Mouse (Mus musculus) limb, embryonic 15.5 days (tissue): ENCODE results near the gene Jak3. TPM values are rescaled to one million over a fixed set of nuclear protein-coding genes. Genes with fewer than 3 reads are reported as not detected.

Source experiments
- ATAC-seq: fragments of 200-750 bp; cut with Nextera tagmentation; 2 replicates; pipeline ENCODE4 v1.8.0; 2017; ENCODE audit warnings: low read depth, moderate TSS enrichment; ENCODE audit not compliant: insufficient number of reproducible peaks, low FRiP score, low TSS enrichment
- H3K27ac ChIP-seq: fragments of 300-500 bp; sonication (generic); 2 replicates; pipeline ENCODE4 v1.5.1; 2015; ENCODE audit warnings: moderate library complexity, mild to moderate bottlenecking, inconsistent platforms
- H3K27me3 ChIP-seq: fragments of 300-500 bp; sonication (generic); 2 replicates; pipeline ENCODE4 v1.6.1; 2015; ENCODE audit warnings: inconsistent platforms
- H3K36me3 ChIP-seq: fragments of 300-500 bp; sonication (generic); 2 replicates; pipeline ENCODE4 v1.6.1; 2015; ENCODE audit warnings: inconsistent platforms
- H3K4me1 ChIP-seq: fragments of 300-500 bp; sonication (generic); 2 replicates; pipeline ENCODE4 v1.6.1; 2015; ENCODE audit warnings: inconsistent platforms
- H3K4me2 ChIP-seq: fragments of 300-500 bp; sonication (generic); 2 replicates; pipeline ENCODE4 v1.6.1; 2015; ENCODE audit warnings: mild to moderate bottlenecking, inconsistent platforms
- H3K4me3 ChIP-seq: fragments of 300-500 bp; sonication (generic); 2 replicates; pipeline ENCODE4 v1.5.1; 2015; ENCODE audit warnings: mild to moderate bottlenecking, inconsistent platforms
- H3K9ac ChIP-seq: fragments of 300-500 bp; sonication (generic); 2 replicates; pipeline ENCODE4 v1.6.1; 2015; ENCODE audit warnings: inconsistent platforms
- H3K9me3 ChIP-seq: fragments of 300-500 bp; sonication (generic); 2 replicates; pipeline ENCODE4 v1.6.1; 2016; ENCODE audit warnings: inconsistent platforms
- WGBS: fragments of 180-500 bp; shearing (Covaris S2); methylation state at CpG from one replicate; pipeline ENCODE4 v1.1.7; 2015; 5-methylcytosine and 5-hydroxymethylcytosine counted together
- polyA plus RNA-seq: library from polyadenylated mRNA; unstranded; fragments of >200 nt; fragmentation: Nextera tagmentation; extraction: Ambion mirVana; gene quantifications from 2 replicates; pipeline ENCODE4 v1.2.1, GENCODE M21; 2015

Gene Jak3
- polyA plus RNA-seq, 1 experiment from 2014 or later = 5.3 TPM

DNA sequence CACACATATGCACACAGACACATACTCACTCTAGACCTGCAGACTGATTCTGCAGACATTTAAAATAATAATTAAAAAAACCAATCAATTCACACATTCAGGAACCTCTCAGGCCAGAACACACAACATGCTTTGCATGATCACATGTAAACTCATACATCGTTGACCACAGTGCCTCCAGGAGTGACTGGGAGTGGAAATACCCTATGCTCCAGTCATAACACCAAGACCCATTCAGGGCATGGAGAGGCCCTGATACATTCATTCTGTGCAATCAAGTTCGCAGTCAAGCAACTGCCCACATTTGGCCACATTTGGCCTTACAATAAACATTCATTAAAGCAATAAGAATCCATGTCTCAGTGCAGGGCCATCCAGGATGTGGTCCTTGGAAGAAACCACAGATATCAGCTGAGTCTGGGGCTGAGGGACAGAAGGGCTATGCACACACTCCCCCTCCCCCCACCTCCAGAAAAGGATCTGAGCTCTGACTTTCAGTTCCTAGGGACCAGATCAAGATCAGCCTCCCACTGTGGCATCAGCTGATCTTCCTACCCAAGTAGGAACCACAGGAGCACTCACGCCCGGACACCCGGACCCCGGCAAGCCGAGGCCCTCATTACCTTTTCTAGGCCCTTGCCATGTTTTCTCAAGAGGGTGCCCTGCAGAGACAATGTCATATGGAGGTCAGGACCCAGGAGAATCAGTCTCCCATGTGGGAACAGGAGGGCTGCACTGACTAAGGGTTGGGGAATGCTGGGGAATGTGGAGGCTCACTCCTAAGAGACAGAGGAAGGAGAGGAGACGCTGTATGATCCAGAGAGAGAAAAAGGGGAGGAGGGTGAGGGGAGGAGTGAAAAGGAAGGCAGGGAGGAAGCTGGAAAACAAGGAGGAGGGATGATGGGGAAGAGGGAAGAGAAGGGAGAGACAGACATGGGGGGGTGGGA is 38.7 kb upstream of the Jak3 start:
- Histone ChIP-seq H3K27me3 (peaks cover 28% of the 10 kb centered on the region), H3K4me2 (no peak overlapping the region), H3K4me3 (no peak overlapping the region), H3K9me3 (no peaks in the 10 kb centered on the region; the same call in 1 of the 2 replicates), H3K36me3 (no peaks in the 10 kb centered on the region), H3K9ac (no peak overlapping the region), H3K4me1 (peaks cover 11% of the 10 kb centered on the region), H3K27ac (no peak overlapping the region)
- no peak for ATAC-seq
- WGBS = 70% methylated on average over 8 of the region's 8 CpGs

DNA sequence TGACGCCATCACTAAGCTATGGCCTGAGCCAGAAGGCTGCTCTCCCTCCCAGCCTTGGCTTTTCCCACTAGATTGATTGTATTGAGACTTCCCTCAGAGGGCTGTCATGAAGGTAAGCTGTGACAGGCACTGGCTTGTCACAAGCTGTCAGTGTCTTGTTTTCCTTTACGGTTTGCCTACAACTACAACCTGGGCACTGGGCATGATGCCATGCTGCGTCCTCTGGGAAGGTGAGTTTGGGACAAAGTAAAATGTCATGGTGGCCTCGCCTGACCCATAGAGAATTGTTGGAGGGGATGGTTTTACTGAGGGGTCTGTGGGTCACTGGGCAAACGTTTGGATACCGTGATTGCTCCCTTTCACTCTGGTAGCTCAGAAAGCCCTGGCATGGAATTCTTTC is 37.8 kb upstream of the Jak3 start:
- no peak overlapping the region for H3K27ac ChIP-seq
- ATAC-seq = no peak
- H3K9ac ChIP-seq = no peak overlapping the region
- H3K27me3 ChIP-seq = peaks cover 21% of the 10 kb centered on the region
- 64% methylated on average over 6 of the region's 6 CpGs for WGBS
- H3K4me2 ChIP-seq = no peak overlapping the region
- peaks cover 11% of the 10 kb centered on the region for H3K4me1 ChIP-seq
- H3K9me3 ChIP-seq = no peaks in the 10 kb centered on the region
- H3K4me3 ChIP-seq = no peak overlapping the region
- H3K36me3 ChIP-seq = no peaks in the 10 kb centered on the region

DNA sequence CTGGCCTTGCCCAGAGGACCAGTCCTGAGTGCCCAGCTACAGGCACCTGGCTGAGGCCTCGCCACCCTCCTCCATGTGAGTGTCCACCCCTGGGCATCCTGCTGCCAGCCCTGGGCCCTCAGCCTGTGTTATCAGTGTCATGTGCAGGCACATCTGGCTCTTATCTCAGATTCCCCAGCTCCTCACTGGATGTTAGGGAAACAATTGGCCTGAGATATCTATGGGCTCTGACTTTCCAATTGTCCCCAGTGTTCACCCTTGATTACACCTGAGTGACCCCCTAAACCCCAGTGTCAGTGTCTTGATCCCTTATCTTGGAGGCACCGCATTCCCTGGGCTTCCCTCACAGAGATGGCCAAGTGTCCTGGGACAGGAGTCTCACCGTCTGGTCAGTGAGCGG is 36.8 kb upstream of the Jak3 start:
- H3K9ac ChIP-seq = no peak overlapping the region

DNA sequence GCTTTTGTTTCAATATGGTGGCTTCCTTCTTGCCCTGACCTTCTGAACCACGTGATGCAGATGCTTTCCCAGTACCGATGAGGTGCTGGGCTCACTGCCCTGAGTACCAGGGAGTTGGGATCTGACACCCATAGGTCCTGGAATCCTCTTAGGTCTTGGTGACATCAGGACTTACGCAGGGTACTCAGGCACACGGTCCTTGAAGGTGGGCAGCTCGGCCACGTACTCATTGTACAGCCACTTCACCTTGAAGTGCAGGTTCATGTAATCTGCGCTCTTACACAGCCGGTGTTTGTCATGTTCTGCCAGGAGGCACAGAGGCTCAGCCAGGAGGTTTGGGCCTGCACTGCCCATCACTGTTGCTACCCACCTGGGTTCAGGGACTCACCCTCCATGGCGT is 30.6 kb upstream of the Jak3 start:
- WGBS = 79% methylated on average over 9 of the region's 9 CpGs
- no peak overlapping the region for H3K27ac ChIP-seq
- no peak overlapping the region for H3K4me3 ChIP-seq
- H3K36me3 ChIP-seq = no peaks in the 10 kb centered on the region
- no peak overlapping the region for H3K4me2 ChIP-seq
- no peaks in the 10 kb centered on the region for H3K9me3 ChIP-seq
- H3K27me3 ChIP-seq = no peaks in the 10 kb centered on the region
- H3K4me1 ChIP-seq = no peaks in the 10 kb centered on the region
- ATAC-seq = no peak
- no peak overlapping the region for H3K9ac ChIP-seq

More for the DNA sequence above, 36.8 kb upstream of the Jak3 start:
- Histone ChIP-seq H3K9me3 (no peaks in the 10 kb centered on the region), H3K36me3 (no peaks in the 10 kb centered on the region), H3K4me2 (no peak overlapping the region), H3K27ac (no peak overlapping the region), H3K4me3 (no peak overlapping the region), H3K4me1 (peaks cover 3% of the 10 kb centered on the region), H3K27me3 (peaks cover 14% of the 10 kb centered on the region)
- WGBS = 88% methylated on average over 4 of the region's 4 CpGs
- ATAC-seq = no peak

DNA sequence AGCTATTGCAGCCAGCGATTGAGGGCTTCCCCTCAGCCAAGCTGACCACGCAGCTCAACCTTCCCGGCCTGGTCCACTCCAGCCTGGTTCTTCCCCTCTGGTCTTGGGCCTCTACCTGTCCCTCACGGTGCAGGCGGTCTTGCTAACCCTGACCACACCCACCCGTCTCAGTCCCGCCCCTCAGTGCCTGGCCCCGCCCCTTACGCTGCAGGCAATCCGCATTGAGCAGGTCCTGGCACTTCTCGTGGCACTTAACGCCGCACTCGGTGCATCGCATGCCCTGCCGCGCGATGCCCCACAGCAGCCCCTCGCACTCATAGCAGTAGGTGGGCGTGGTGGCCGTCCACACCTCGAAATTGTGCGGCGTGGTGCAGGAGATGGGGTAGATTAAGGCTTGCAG is 21.5 kb upstream of the Jak3 start:
- Histone ChIP-seq H3K4me2 (peak overlapping the region; percentile 33), H3K4me3 (peak overlapping the region; percentile 17; the same call in 1 of the 2 replicates), H3K27me3 (peaks cover 74% of the 10 kb centered on the region), H3K27ac (no peak overlapping the region), H3K9me3 (no peaks in the 10 kb centered on the region), H3K9ac (no peak overlapping the region), H3K36me3 (no peaks in the 10 kb centered on the region), H3K4me1 (peaks cover 8% of the 10 kb centered on the region)
- no peak for ATAC-seq
- WGBS = under 1% methylated on average over 24 of the region's 24 CpGs

DNA sequence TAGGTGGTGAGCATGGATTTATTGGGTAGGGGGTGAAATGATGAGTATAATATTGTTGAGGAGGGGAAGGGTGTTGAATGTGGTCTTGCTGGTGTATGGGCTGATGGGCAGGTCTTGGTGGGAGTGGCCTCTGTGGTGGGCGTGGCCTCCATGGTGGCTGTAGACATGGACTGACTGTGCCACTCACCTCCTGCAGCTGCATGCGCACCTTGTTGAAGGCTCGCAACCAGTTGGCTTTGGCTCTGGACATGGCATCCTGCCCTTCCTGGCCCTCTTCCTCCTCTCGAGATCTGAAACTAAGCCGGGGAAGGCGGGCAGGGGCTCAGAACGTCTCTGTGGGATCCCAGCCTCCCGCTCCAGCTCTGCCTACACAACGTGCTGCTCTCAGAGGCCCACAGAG is 18.3 kb upstream of the Jak3 start:
- Histone ChIP-seq H3K27me3 (peaks cover 89% of the 10 kb centered on the region), H3K4me2 (no peak overlapping the region), H3K9ac (no peak overlapping the region), H3K27ac (no peak overlapping the region), H3K36me3 (no peaks in the 10 kb centered on the region), H3K4me3 (no peak overlapping the region), H3K9me3 (no peaks in the 10 kb centered on the region), H3K4me1 (peaks cover 13% of the 10 kb centered on the region)
- WGBS = 20% methylated on average over 9 of the region's 9 CpGs
- ATAC-seq = no peak

DNA sequence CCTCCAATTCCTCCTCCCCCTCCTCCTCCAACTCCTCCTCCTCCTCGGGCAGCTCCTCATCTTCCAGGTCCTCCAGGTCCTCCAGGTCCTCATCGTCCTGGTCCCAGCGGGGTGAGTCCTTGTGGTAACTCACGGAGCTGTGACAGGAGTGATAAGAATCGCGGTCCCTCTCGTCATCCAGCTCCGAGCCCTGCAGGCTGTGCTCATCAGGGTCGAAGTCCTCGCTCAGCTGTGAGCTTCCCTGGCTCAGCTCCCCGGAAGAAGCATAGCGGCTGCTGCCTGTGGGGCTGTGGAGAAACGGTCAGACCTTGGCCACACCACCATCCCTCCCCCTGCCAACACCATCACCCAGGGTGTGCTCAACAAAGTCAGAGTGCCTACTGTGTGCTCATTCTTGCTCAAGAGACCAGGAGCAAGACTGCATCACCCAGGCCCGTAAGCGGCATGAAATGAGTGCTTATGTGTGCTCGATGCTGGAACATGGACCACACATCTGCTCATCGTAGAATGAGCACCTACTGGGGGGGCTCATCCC is 17.5 kb upstream of the Jak3 start:
- H3K9ac ChIP-seq = no peak overlapping the region
- H3K4me3 ChIP-seq = no peak overlapping the region
- 33% methylated on average over 17 of the region's 17 CpGs for WGBS
- peaks cover 13% of the 10 kb centered on the region for H3K4me1 ChIP-seq
- ATAC-seq = no peak
- no peaks in the 10 kb centered on the region for H3K9me3 ChIP-seq
- H3K27ac ChIP-seq = no peak overlapping the region
- peaks cover 89% of the 10 kb centered on the region for H3K27me3 ChIP-seq
- H3K4me2 ChIP-seq = no peak overlapping the region
- H3K36me3 ChIP-seq = no peaks in the 10 kb centered on the region

DNA sequence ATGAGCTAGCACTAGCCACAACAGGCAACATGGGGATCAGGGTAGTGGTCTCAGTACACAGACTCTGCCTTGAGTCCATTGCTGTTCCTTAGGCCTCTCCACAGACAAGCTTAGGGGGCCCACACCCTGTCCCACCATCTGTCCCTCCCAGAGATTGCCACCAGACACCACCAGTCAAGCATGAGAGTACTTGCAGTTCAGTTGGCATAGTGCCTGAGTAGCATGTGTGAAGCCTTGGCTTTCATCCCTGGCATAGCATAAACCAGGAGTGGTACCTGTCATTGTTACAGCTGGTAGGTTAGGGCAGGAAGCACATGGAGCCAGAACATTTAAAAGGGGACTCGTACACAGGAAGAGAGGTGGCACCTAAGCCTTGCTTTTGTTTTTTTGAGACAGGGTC is 16.3 kb upstream of the Jak3 start:
- Histone ChIP-seq H3K4me3 (no peak overlapping the region), H3K27me3 (peaks cover 86% of the 10 kb centered on the region)
- ATAC-seq = no peak

DNA sequence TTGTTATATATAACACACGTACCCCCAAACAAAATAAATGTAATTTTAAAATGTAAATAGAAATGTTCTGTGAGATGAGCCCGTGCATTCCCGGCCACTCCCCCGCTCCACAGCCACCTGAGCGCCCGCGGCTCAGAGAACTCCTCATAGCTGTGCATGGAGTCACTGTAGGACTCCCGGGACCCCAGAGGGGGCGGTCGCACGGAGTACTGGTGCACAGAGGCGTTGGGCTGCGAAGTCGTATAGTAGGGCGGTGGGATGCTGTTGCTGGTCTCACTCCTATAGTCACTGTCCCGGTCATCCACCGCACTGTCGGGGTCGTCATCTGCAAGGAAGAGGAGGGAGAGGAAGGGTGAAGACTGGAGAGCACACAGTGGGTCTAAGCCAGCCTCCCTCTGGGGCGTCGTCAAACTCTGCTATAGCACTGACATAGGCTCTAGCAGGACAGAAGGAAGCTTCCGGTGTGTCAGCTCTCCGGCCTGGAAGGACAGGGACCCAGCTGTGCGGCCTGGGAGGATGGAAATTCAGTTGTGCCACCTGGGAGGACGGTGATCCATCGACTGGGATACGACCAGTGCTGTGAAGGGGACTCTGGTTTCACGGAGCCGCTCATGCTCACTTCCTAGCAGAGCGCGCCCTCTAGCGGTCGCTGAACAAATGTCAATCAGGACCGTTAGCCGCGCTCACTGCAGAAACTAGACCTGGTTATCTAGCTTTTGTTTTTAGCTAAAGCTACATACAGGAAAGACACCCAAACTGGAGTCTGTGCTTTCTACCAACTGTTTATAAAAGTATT is 15.6 kb upstream of the Jak3 start:
- H3K36me3 ChIP-seq = no peaks in the 10 kb centered on the region
- no peak for ATAC-seq

More for the DNA sequence above, 16.3 kb upstream of the Jak3 start:
- Histone ChIP-seq H3K36me3 (no peaks in the 10 kb centered on the region), H3K9me3 (no peaks in the 10 kb centered on the region), H3K27ac (no peak overlapping the region), H3K9ac (no peak overlapping the region), H3K4me1 (peaks cover 10% of the 10 kb centered on the region), H3K4me2 (no peak overlapping the region)
- WGBS = 61% methylated on average over 1 of the region's 1 CpGs

DNA sequence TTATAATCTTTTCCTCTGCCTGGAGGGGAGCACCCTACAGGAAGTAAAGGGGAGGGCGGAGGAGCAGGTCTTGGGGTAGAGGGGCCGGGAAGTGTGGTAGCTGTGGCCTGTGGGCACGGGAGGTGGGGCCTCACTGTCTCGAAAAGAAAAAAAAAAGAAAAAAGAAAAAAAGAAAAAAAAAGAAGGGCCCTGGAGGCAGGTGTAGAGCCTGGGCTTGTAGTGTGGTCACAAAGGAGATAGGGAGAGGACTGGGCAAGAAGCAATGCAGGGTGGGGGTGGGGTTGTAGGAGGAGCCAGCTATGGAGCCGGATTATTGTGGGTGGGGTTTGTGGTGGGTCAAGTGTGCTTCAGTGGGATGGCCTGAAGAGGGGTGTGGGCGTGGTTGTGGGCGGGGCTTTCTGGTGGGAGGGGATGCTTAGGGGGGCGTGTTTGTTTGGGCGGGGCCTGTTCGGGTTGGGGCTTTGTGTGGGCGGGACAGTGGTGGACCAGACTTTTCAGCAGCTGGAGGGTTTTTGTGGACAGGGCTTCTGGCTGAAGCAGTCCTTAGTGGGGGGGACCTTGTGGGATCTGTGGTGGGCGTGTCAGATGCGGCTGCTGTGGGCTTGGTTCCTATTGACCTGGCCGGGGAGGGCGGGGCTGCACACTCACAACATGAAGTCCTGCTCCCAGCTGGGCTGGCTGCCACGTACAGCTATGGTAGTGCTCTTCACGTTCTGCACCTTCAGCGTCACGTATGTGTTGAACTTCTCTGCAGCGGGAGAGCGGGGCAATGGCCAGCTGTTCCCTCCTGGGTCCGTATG is 10.6 kb upstream of the Jak3 start:
- Histone ChIP-seq H3K36me3 (no peaks in the 10 kb centered on the region), H3K4me2 (peak overlapping the region; percentile 12), H3K4me3 (no peak overlapping the region), H3K27me3 (peaks cover 89% of the 10 kb centered on the region), H3K27ac (no peak overlapping the region), H3K4me1 (peaks cover 18% of the 10 kb centered on the region), H3K9ac (no peak overlapping the region), H3K9me3 (no peaks in the 10 kb centered on the region)
- whole genome bisulfite sequencing = 4% methylated on average over 22 of the region's 22 CpGs
- no peak for ATAC-seq

More for the DNA sequence above, 15.6 kb upstream of the Jak3 start:
- Histone ChIP-seq H3K9ac (no peak overlapping the region), H3K27me3 (peaks cover 86% of the 10 kb centered on the region), H3K4me2 (no peak overlapping the region), H3K9me3 (no peaks in the 10 kb centered on the region), H3K27ac (no peak overlapping the region), H3K4me1 (peaks cover 10% of the 10 kb centered on the region), H3K4me3 (no peak overlapping the region)
- WGBS = 6% methylated on average over 36 of the region's 36 CpGs

DNA sequence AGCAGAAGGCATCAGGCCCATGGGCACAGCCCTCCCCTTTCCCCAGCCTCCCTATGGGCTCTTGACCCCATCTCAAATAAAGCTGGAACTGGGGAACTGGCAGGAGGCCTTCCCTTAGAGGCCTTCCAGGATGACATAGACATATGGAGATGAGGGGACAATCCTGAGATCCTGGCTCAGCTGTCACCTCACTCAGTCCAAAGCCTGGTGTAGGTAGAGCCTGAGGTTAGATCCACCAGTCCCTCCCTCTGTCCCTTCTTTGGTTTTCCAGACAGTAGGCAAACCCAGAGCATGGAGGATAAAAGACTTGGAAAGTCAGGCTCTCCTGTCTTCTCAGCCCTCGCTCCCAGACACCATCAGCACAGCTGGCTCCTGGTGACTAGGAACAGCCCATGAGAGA is 9.2 kb upstream of the Jak3 start:
- no peak overlapping the region for H3K27ac ChIP-seq
- H3K4me2 ChIP-seq = no peak overlapping the region
- H3K4me1 ChIP-seq = peaks cover 29% of the 10 kb centered on the region
- ATAC-seq = no peak
- H3K4me3 ChIP-seq = no peak overlapping the region
- H3K9ac ChIP-seq = no peak overlapping the region
- H3K36me3 ChIP-seq = no peaks in the 10 kb centered on the region
- 65% methylated on average over 1 of the region's 1 CpGs for WGBS
- no peaks in the 10 kb centered on the region for H3K9me3 ChIP-seq
- peaks cover 90% of the 10 kb centered on the region for H3K27me3 ChIP-seq
